Mouse (Mus musculus) cortical plate, adult 2 months (tissue): ENCODE measurements around the gene Vwa3b.

Experiments
- CTCF ChIP-seq: fragments of 200-500 bp; IDR thresholded peaks from 2 replicates; pipeline ENCODE4 v1.5.1; 2011; ENCODE audit warnings: mild to moderate bottlenecking, control low read depth, low read length; ENCODE audit not compliant: insufficient read depth; ENCODE audit errors: extremely low read depth
- POLR2A ChIP-seq: fragments of 200-500 bp; IDR thresholded peaks from 2 replicates; pipeline ENCODE4 v1.6.1; 2011; ENCODE audit warnings: mild to moderate bottlenecking, low read length, control low read depth; ENCODE audit not compliant: insufficient read depth; ENCODE audit errors: extremely low read depth

- TF ChIP-seq CTCF (no peak), POLR2A (no peak)
These were observed 90.2 kb downstream of the Vwa3b start for GRCm38 (mm10) chr1:37116574-37116973.
